8 mouse cellular contexts compared by ENCODE assay signal in genomic region chr2:118149855-118150563, GRCm38 (mm10). TPM values are rescaled to one million over a fixed set of nuclear protein-coding genes. Genes with fewer than 3 reads are reported as not detected.
DNase-seq lines count a peak whose midpoint lies in the region; ATAC-seq and TF ChIP-seq lines count a peak whose summit lies in the region.

No protein-coding gene starts in this region.

- peak; percentile 9; the same call in 1 of the 2 replicates for TF ChIP-seq CTCF in hindbrain, postnatal 0 days (IDR thresholded peaks at IDR 0.05; ENCODE audit: low read depth)

- no peaks in the 10 kb centered on the region for H3K36me3 ChIP-seq in hindbrain, postnatal 0 days (ENCODE audit: insufficient read depth, low read length)
- no peaks in the 10 kb centered on the region for H3K36me3 ChIP-seq in limb, embryonic 15.5 days

- peak; percentile 93 for ATAC-seq in hindbrain, postnatal 0 days
- peak; percentile 30; the same call in 1 of the 2 replicates for ATAC-seq in limb, embryonic 15.5 days (ENCODE audit: insufficient number of reproducible peaks, low FRiP score, low TSS enrichment, low read depth)

- peak overlapping the region; percentile 64; the same call in 1 of the 2 replicates for H3K27ac ChIP-seq in hindbrain, postnatal 0 days
- no peak overlapping the region for H3K27ac ChIP-seq in limb, embryonic 15.5 days

- H3K27me3 ChIP-seq in hindbrain, postnatal 0 days (ENCODE audit: insufficient read depth, low read length): no peaks in the 10 kb centered on the region
- no peaks in the 10 kb centered on the region for H3K27me3 ChIP-seq in limb, embryonic 15.5 days

- 45% methylated on average over 12 of the region's 12 CpGs for WGBS in hindbrain, postnatal 0 days
- 60% methylated on average over 12 of the region's 12 CpGs for WGBS in limb, embryonic 15.5 days

- no peak overlapping the region for H3K9ac ChIP-seq in hindbrain, postnatal 0 days (replicated peaks; ENCODE audit: low read length)
- H3K9ac ChIP-seq in limb, embryonic 15.5 days: no peak overlapping the region

- H3K9me3 ChIP-seq in hindbrain, postnatal 0 days (ENCODE audit: low read length): no peaks in the 10 kb centered on the region
- no peaks in the 10 kb centered on the region for H3K9me3 ChIP-seq in limb, embryonic 15.5 days

- peak; percentile 97 for DNase-seq in NIH3T3 (ENCODE audit: low read depth)
- peak; percentile 70 to 76 for DNase-seq in adrenal gland, postnatal 36 days
- peak; percentile 14 to 27 for DNase-seq in frontal cortex, postnatal 14 days (ENCODE audit: low spot score in 2 of 2)
- DNase-seq in hindbrain, postnatal 0 days (ENCODE audit: low spot score): peak; percentile 90
- DNase-seq in retina, postnatal 7 days (ENCODE audit: low read depth, low spot score): peak; percentile 32
- DNase-seq in spleen, adult 12 weeks (ENCODE audit: low spot score): no peak
- DNase-seq in embryo, embryonic 10.5 days (ENCODE audit: low spot score): no peak

- no peak overlapping the region for H3K4me2 ChIP-seq in hindbrain, postnatal 0 days (ENCODE audit: low read depth, low read length)
- no peak overlapping the region for H3K4me2 ChIP-seq in limb, embryonic 15.5 days

- H3K4me1 ChIP-seq in hindbrain, postnatal 0 days (ENCODE audit: insufficient read depth, low read length): peaks cover 4% of the 10 kb centered on the region; the same call in 1 of the 2 replicates
- H3K4me1 ChIP-seq in limb, embryonic 15.5 days: peaks cover 13% of the 10 kb centered on the region

- no peak overlapping the region for H3K4me3 ChIP-seq in hindbrain, postnatal 0 days (ENCODE audit: low read length)
- no peak overlapping the region for H3K4me3 ChIP-seq in limb, embryonic 15.5 days

RNA-seq across cellular contexts. Expression of gene Thbs1, which starts 38.3 kb away (rescaled TPM):
- 10 to 100 TPM; 16.7 to 55.2 TPM for total RNA-seq in adrenal gland, postnatal 36 days (2021)
- 12.5 and 13.6 TPM in 2 replicates for total RNA-seq in hindbrain, postnatal 0 days (2014; rRNA removed)
- 3.3 and 3.7 TPM in 2 replicates for polyA plus RNA-seq in hindbrain, postnatal 0 days (2015; fragmentation: Nextera tagmentation; extraction: Ambion mirVana)
- polyA plus RNA-seq in limb, embryonic 15.5 days (2015; fragmentation: Nextera tagmentation; extraction: Ambion mirVana): 79.4 and 97.2 TPM in 2 replicates

Comparison
In these comparisons a context has a peak if more than half of its experiments do, and no peak if none do; other contexts are left out.
1. DNase-seq: peak in NIH3T3 (single experiment), adrenal gland, postnatal 36 days (2 of 2), frontal cortex, postnatal 14 days (2 of 2), hindbrain, postnatal 0 days (single experiment) and retina, postnatal 7 days (single experiment); none in spleen, adult 12 weeks (single experiment) and embryo, embryonic 10.5 days (single experiment).